Mouse (Mus musculus) heart, embryonic 12.5 days (tissue): Measurements from ENCODE around the gene Ppard. TPM values are rescaled to one million over a fixed set of nuclear protein-coding genes. Genes with fewer than 3 reads are reported as not detected.

Experiments used
- polyA plus RNA-seq: library from polyadenylated mRNA; unstranded; fragments of >200 nt; fragmentation: Nextera tagmentation; extraction: Ambion mirVana; gene quantifications from 2 replicates; pipeline ENCODE4 v1.2.1, GENCODE M21; 2016

Ppard gene
- polyA plus RNA-seq, 1 experiment from 2014 or later = 1.4 TPM

Other genes starting within 250 kb of the Ppard start
- gene Tcp11, start 152.1 kb upstream of the Ppard start, polyA plus RNA-seq = 0.23 and 1.1 TPM in 2 replicates
- gene Scube3, start 90.6 kb upstream of the Ppard start, polyA plus RNA-seq = 1.1 and 1.2 TPM in 2 replicates
- gene Zfp523, start 55.6 kb upstream of the Ppard start, polyA plus RNA-seq = 26.8 and 27.1 TPM in 2 replicates
- 3.3 and 4.9 TPM in 2 replicates for gene Def6, start 24.9 kb upstream of the Ppard start, polyA plus RNA-seq
- gene Fance, start 80.8 kb downstream of the Ppard start, polyA plus RNA-seq = 21.8 and 23.0 TPM in 2 replicates
- gene Rpl10a, start 95.8 kb downstream of the Ppard start, polyA plus RNA-seq = 301 and 344 TPM in 2 replicates
- 7.9 and 8.1 TPM in 2 replicates for gene Tead3, start 118.1 kb downstream of the Ppard start, polyA plus RNA-seq
- 3.7 and 4.6 TPM in 2 replicates for gene Tulp1, start 132.5 kb downstream of the Ppard start, polyA plus RNA-seq